In genomic region chr12:112144377-112145115, GRCm38 (mm10) we compare ENCODE assay signal across 8 mouse cellular contexts. TPM values are rescaled to one million over a fixed set of nuclear protein-coding genes. Genes with fewer than 3 reads are reported as not detected.
DNase-seq lines count a peak whose midpoint lies in the region; ATAC-seq and TF ChIP-seq lines count a peak whose summit lies in the region.

No protein-coding gene starts in this region.

- H3K27ac ChIP-seq in lung, embryonic 15.5 days = no peak overlapping the region
- peak overlapping the region; percentile 84 for H3K27ac ChIP-seq in forebrain, embryonic 14.5 days (ENCODE audit: low read depth, low read length)
- H3K27ac ChIP-seq in limb, embryonic 14.5 days (replicated peaks; ENCODE audit: low read depth, low read length) = no peak overlapping the region
- H3K27ac ChIP-seq in stomach, embryonic 15.5 days = no peak overlapping the region

- H3K9ac ChIP-seq in lung, embryonic 15.5 days = peak overlapping the region; percentile 13; the same call in 1 of the 2 replicates
- H3K9ac ChIP-seq in forebrain, embryonic 14.5 days (ENCODE audit: low read length) = peak overlapping the region; percentile 76
- no peak overlapping the region for H3K9ac ChIP-seq in limb, embryonic 14.5 days (ENCODE audit: low read depth, low read length, severe bottlenecking)
- no peak overlapping the region for H3K9ac ChIP-seq in stomach, embryonic 15.5 days

- DNase-seq in lung, adult 18-20 months = no peak
- peak; percentile 41 for DNase-seq in forebrain, embryonic 14.5 days (ENCODE audit: low spot score)
- no peak for DNase-seq in limb, embryonic 14.5 days (ENCODE audit: low spot score)
- DNase-seq in lung, adult 2 months = no peak
- no peak for DNase-seq in thymus, postnatal 4 days
- no peak for DNase-seq in lung, postnatal 4 days

- H3K36me3 ChIP-seq in lung, embryonic 15.5 days = no peaks in the 10 kb centered on the region
- H3K36me3 ChIP-seq in forebrain, embryonic 14.5 days (ENCODE audit: control insufficient read depth, insufficient read depth, low read length) = peaks cover 3% of the 10 kb centered on the region; the same call in 1 of the 2 replicates
- no peaks in the 10 kb centered on the region for H3K36me3 ChIP-seq in limb, embryonic 14.5 days (ENCODE audit: control insufficient read depth, insufficient read depth, low read length)
- no peaks in the 10 kb centered on the region for H3K36me3 ChIP-seq in stomach, embryonic 15.5 days

- H3K27me3 ChIP-seq in lung, embryonic 15.5 days = peaks cover 74% of the 10 kb centered on the region
- H3K27me3 ChIP-seq in forebrain, embryonic 14.5 days (replicated peaks; ENCODE audit: control insufficient read depth, insufficient read depth, low read length) = 0 out of 2 replicates have a peak, but pooled peaks cover 18% of the 10 kb centered on the region
- peaks cover 42% of the 10 kb centered on the region for H3K27me3 ChIP-seq in limb, embryonic 14.5 days (ENCODE audit: control insufficient read depth, insufficient read depth, low read length)
- H3K27me3 ChIP-seq in stomach, embryonic 15.5 days (replicated peaks) = peaks cover 51% of the 10 kb centered on the region

- H3K4me3 ChIP-seq in lung, embryonic 15.5 days = peak overlapping the region; percentile 34
- peak overlapping the region; percentile 57 for H3K4me3 ChIP-seq in forebrain, embryonic 14.5 days (ENCODE audit: low read depth, low read length)
- peak overlapping the region; percentile 52 for H3K4me3 ChIP-seq in limb, embryonic 14.5 days (replicated peaks; ENCODE audit: low read length)
- peak overlapping the region; percentile 40 for H3K4me3 ChIP-seq in stomach, embryonic 15.5 days (replicated peaks)
- no peak overlapping the region for H3K4me3 ChIP-seq in lung, adult 2 months (replicated peaks; ENCODE audit: extremely low read depth, low read depth, low read length)

- ATAC-seq in lung, embryonic 15.5 days (ENCODE audit: borderline replicate concordance, extremely low read depth, low FRiP score, low TSS enrichment) = no peak
- no peak for ATAC-seq in forebrain, embryonic 14.5 days
- no peak for ATAC-seq in limb, embryonic 14.5 days (ENCODE audit: low FRiP score, low read depth)
- ATAC-seq in stomach, embryonic 15.5 days (ENCODE audit: insufficient read depth, low FRiP score, low read depth) = no peak

- no peaks in the 10 kb centered on the region for H3K9me3 ChIP-seq in lung, embryonic 15.5 days
- no peaks in the 10 kb centered on the region for H3K9me3 ChIP-seq in forebrain, embryonic 14.5 days (replicated peaks; ENCODE audit: control insufficient read depth, low read length)
- H3K9me3 ChIP-seq in limb, embryonic 14.5 days (ENCODE audit: control insufficient read depth, low read length) = no peaks in the 10 kb centered on the region
- no peaks in the 10 kb centered on the region for H3K9me3 ChIP-seq in stomach, embryonic 15.5 days

- WGBS in lung, embryonic 15.5 days = under 1% methylated on average over 46 of the region's 46 CpGs
- WGBS in forebrain, embryonic 14.5 days = 1% methylated on average over 46 of the region's 46 CpGs
- WGBS in limb, embryonic 14.5 days = 1% methylated on average over 43 of the region's 46 CpGs
- WGBS in stomach, embryonic 15.5 days = 1% methylated on average over 46 of the region's 46 CpGs
- WGBS in lung, adult 2 months = 2% methylated on average over 46 of the region's 46 CpGs

- no peak for TF ChIP-seq CTCF in lung, adult 2 months (IDR thresholded peaks at IDR 0.05; ENCODE audit: insufficient read depth, low read length)

- TF ChIP-seq POLR2A in limb, embryonic 14.5 days (IDR thresholded peaks at IDR 0.05; ENCODE audit: borderline replicate concordance, extremely low read depth, insufficient read depth, insufficient read length) = no peak
- no peak for TF ChIP-seq POLR2A in lung, adult 2 months (IDR thresholded peaks at IDR 0.05; ENCODE audit: borderline replicate concordance, extremely low read depth, low read depth, low read length)

- H3K4me1 ChIP-seq in lung, embryonic 15.5 days = peaks cover 42% of the 10 kb centered on the region
- peaks cover 37% of the 10 kb centered on the region for H3K4me1 ChIP-seq in forebrain, embryonic 14.5 days (ENCODE audit: control insufficient read depth, insufficient read depth, low read length)
- peaks cover 40% of the 10 kb centered on the region for H3K4me1 ChIP-seq in limb, embryonic 14.5 days (ENCODE audit: control insufficient read depth, insufficient read depth, low read length)
- H3K4me1 ChIP-seq in stomach, embryonic 15.5 days = peaks cover 35% of the 10 kb centered on the region
- H3K4me1 ChIP-seq in lung, adult 2 months (ENCODE audit: control insufficient read depth, insufficient read depth, low read length) = peaks cover 3% of the 10 kb centered on the region

- peak overlapping the region; percentile 93 for H3K4me2 ChIP-seq in lung, embryonic 15.5 days
- H3K4me2 ChIP-seq in forebrain, embryonic 14.5 days (ENCODE audit: low read length) = peak overlapping the region; percentile 93
- H3K4me2 ChIP-seq in limb, embryonic 14.5 days (replicated peaks; ENCODE audit: low read depth, low read length, severe bottlenecking) = peak overlapping the region; percentile 88
- peak overlapping the region; percentile 92 for H3K4me2 ChIP-seq in stomach, embryonic 15.5 days

RNA-seq across cellular contexts. Expression of gene Kif26a, which starts 1.5 kb away (rescaled TPM):
- polyA plus RNA-seq in lung, embryonic 15.5 days (2015; fragmentation: Nextera tagmentation; extraction: Ambion mirVana) = 3.0 and 3.2 TPM in 2 replicates
- 11.5 and 12.3 TPM in 2 replicates for polyA plus RNA-seq in forebrain, embryonic 14.5 days (2014; fragmentation: Nextera tagmentation; extraction: Ambion mirVana)
- 21.6 and 29.1 TPM in 2 replicates for polyA plus RNA-seq in limb, embryonic 14.5 days (2012; rRNA removed)
- 6.2 and 7.0 TPM in 2 replicates for polyA plus RNA-seq in limb, embryonic 14.5 days (2014; fragmentation: Nextera tagmentation; extraction: Ambion mirVana)
- polyA plus RNA-seq in stomach, embryonic 15.5 days (2015; fragmentation: Nextera tagmentation; extraction: Ambion mirVana) = 2.9 and 3.2 TPM in 2 replicates
- polyA plus RNA-seq in lung, adult 2 months (2012; rRNA removed) = 28.8 and 32.4 TPM in 2 replicates

RNA-seq across cellular contexts. Expression of gene Aspg, which starts 38.1 kb away (rescaled TPM):
- polyA plus RNA-seq in lung, embryonic 15.5 days (2015; fragmentation: Nextera tagmentation; extraction: Ambion mirVana) = 1.7 and 3.4 TPM in 2 replicates
- 0.17 and 0.46 TPM in 2 replicates for polyA plus RNA-seq in forebrain, embryonic 14.5 days (2014; fragmentation: Nextera tagmentation; extraction: Ambion mirVana)
- 4.7 and 6.1 TPM in 2 replicates for polyA plus RNA-seq in limb, embryonic 14.5 days (2012; rRNA removed)
- 2.1 and 2.5 TPM in 2 replicates for polyA plus RNA-seq in limb, embryonic 14.5 days (2014; fragmentation: Nextera tagmentation; extraction: Ambion mirVana)
- polyA plus RNA-seq in stomach, embryonic 15.5 days (2015; fragmentation: Nextera tagmentation; extraction: Ambion mirVana) = 6.1 and 9.2 TPM in 2 replicates
- polyA plus RNA-seq in lung, adult 2 months (2012; rRNA removed) = 7.5 and 16.8 TPM in 2 replicates

Comparison
In these comparisons a context has a peak if more than half of its experiments do, and no peak if none do; other contexts are left out.
1. H3K9ac ChIP-seq: peak in lung, embryonic 15.5 days (single experiment) and forebrain, embryonic 14.5 days (single experiment); none in limb, embryonic 14.5 days (single experiment) and stomach, embryonic 15.5 days (single experiment).
2. Peak in every context shown above with its lines, with median percentiles within 50 percentile points of each other: H3K4me2 ChIP-seq.